Comparison of ENCODE assay signal across 22 mouse cellular contexts in the genomic region with DNA sequence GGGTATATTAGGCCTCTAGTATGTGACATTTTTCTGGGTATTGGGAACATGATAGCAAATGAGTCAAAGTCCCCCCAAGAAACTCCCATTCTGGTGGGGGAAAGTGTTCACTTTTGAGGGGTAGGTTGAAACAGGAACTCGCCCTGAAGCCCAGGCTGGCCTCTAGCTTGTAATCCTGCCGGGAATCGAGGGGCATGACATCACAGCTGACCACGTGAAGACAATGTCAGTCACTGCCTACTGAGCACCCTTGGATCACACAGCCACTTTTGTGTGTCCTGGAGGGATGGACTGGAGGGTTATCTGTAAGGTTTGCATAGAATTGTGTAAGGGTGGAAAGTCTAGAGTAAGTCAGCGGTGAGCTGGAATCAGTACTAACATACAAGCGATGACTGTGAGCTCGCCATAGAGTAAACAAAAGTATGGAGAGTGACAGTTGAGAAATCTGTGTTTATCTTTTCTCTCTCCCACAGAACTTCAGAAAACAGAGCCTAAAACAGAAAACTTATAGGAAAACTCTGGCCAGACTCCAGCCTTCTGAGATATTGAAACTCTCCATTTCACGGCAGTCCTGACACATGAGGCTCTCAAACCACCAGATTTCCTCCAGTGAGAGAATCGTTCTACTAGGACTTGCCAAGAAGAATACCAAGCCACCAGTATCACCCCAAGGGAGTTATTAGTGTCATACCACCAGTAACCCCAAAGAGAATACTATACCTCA.
DNase-seq lines count a peak whose midpoint lies in the region; ATAC-seq lines count a peak whose summit lies in the region.
"Had no signal": no experiment of that assay in that cellular context is flagged by ENCODE, and none has a peak within 500 bp of the region (broad histone marks: within the 10 kb centered on the region; RNA-seq: fewer than 3 reads in every experiment).

No protein-coding gene starts in this region.

- no peak for ATAC-seq in embryonic facial prominence, embryonic 14.5 days (ENCODE audit: low read depth)
- peak; percentile 69; the same call in 1 of the 2 replicates for ATAC-seq in lung, embryonic 15.5 days (ENCODE audit: borderline replicate concordance, extremely low read depth, low FRiP score, low TSS enrichment)
- ATAC-seq in intestine, embryonic 16.5 days, result peak; percentile 55
- ATAC-seq in stomach, embryonic 16.5 days (ENCODE audit: insufficient read depth, low FRiP score), result peak; percentile 69
- ATAC-seq: forebrain, embryonic 15.5 days had no signal

- DNase-seq in embryonic facial prominence, embryonic 14.5 days (ENCODE audit: low spot score), result peak; percentile 27
- DNase-seq in embryonic facial prominence, embryonic 10.5 days (ENCODE audit: low spot score), result no peak
- DNase-seq in lung, postnatal 25 days (ENCODE audit: low spot score), result no peak
- DNase-seq in adrenal gland, postnatal 14 days, result no peak
- DNase-seq: adrenal gland, postnatal 10 days; cerebellum, adult 8-10 months; cerebellum, postnatal 36 days; embryo, embryonic 11 days; kidney, adult 18-20 months; kidney, postnatal 4 days; right cerebral cortex, adult 18-20 months; right cerebral cortex, postnatal 4 days had no signal

- H3K9me3 ChIP-seq in embryonic facial prominence, embryonic 14.5 days (ENCODE audit: control insufficient read depth, low read length), result no peaks in the 10 kb centered on the region
- no peaks in the 10 kb centered on the region for H3K9me3 ChIP-seq in embryonic facial prominence, embryonic 10.5 days
- H3K9me3 ChIP-seq in lung, embryonic 15.5 days, result no peaks in the 10 kb centered on the region
- H3K9me3 ChIP-seq in intestine, embryonic 16.5 days (ENCODE audit: control insufficient read depth, low read length), result no peaks in the 10 kb centered on the region
- H3K9me3 ChIP-seq in stomach, embryonic 16.5 days (replicated peaks; ENCODE audit: control insufficient read depth, low read length), result no peaks in the 10 kb centered on the region
- H3K9me3 ChIP-seq: embryonic facial prominence, embryonic 15.5 days; forebrain, embryonic 15.5 days; hindbrain, embryonic 15.5 days; neural tube, embryonic 15.5 days had no signal

- no peaks in the 10 kb centered on the region for H3K4me1 ChIP-seq in embryonic facial prominence, embryonic 14.5 days (ENCODE audit: control insufficient read depth, insufficient read depth, low read length)
- H3K4me1 ChIP-seq in embryonic facial prominence, embryonic 10.5 days, result no peaks in the 10 kb centered on the region
- H3K4me1 ChIP-seq in lung, embryonic 15.5 days, result 0 out of 2 replicates have a peak, but pooled peaks cover 8% of the 10 kb centered on the region
- H3K4me1 ChIP-seq in intestine, embryonic 16.5 days (ENCODE audit: control insufficient read depth, insufficient read depth, low read length), result peaks cover 3% of the 10 kb centered on the region; the same call in 1 of the 2 replicates
- H3K4me1 ChIP-seq in stomach, embryonic 16.5 days (ENCODE audit: control insufficient read depth, insufficient read depth, low read length), result 0 out of 2 replicates have a peak, but pooled peaks cover 2% of the 10 kb centered on the region
- H3K4me1 ChIP-seq: embryonic facial prominence, embryonic 15.5 days; forebrain, embryonic 15.5 days; hindbrain, embryonic 15.5 days; neural tube, embryonic 15.5 days had no signal

- H3K27ac ChIP-seq in embryonic facial prominence, embryonic 14.5 days (replicated peaks; ENCODE audit: low read depth, low read length), result no peak overlapping the region
- H3K27ac ChIP-seq in embryonic facial prominence, embryonic 10.5 days (replicated peaks), result no peak overlapping the region
- 0 out of 2 replicates have a peak overlapping the region, but pooled peaks have one; percentile 8 for H3K27ac ChIP-seq in lung, embryonic 15.5 days
- peak overlapping the region; percentile 45; the same call in 1 of the 2 replicates for H3K27ac ChIP-seq in intestine, embryonic 16.5 days (ENCODE audit: low read length)
- peak overlapping the region; percentile 23; the same call in 1 of the 2 replicates for H3K27ac ChIP-seq in stomach, embryonic 16.5 days (ENCODE audit: low read length)
- H3K27ac ChIP-seq: embryonic facial prominence, embryonic 15.5 days; forebrain, embryonic 15.5 days; hindbrain, embryonic 15.5 days; macrophage; neural tube, embryonic 15.5 days had no signal

- H3K27me3 ChIP-seq in embryonic facial prominence, embryonic 14.5 days (replicated peaks; ENCODE audit: control insufficient read depth, insufficient read depth, low read length), result no peaks in the 10 kb centered on the region
- no peaks in the 10 kb centered on the region for H3K27me3 ChIP-seq in embryonic facial prominence, embryonic 10.5 days (replicated peaks; ENCODE audit: low read depth, poor library complexity, severe bottlenecking)
- H3K27me3 ChIP-seq in lung, embryonic 15.5 days, result no peaks in the 10 kb centered on the region
- no peaks in the 10 kb centered on the region for H3K27me3 ChIP-seq in intestine, embryonic 16.5 days (replicated peaks; ENCODE audit: control insufficient read depth, insufficient read depth, low read length)
- H3K27me3 ChIP-seq in stomach, embryonic 16.5 days (ENCODE audit: control insufficient read depth, insufficient read depth, low read length), result no peaks in the 10 kb centered on the region
- H3K27me3 ChIP-seq: embryonic facial prominence, embryonic 15.5 days; forebrain, embryonic 15.5 days; hindbrain, embryonic 15.5 days; neural tube, embryonic 15.5 days had no signal

- no peaks in the 10 kb centered on the region for H3K36me3 ChIP-seq in embryonic facial prominence, embryonic 14.5 days (ENCODE audit: control insufficient read depth, insufficient read depth, low read length)
- H3K36me3 ChIP-seq in embryonic facial prominence, embryonic 10.5 days (replicated peaks), result no peaks in the 10 kb centered on the region
- H3K36me3 ChIP-seq in lung, embryonic 15.5 days, result no peaks in the 10 kb centered on the region
- no peaks in the 10 kb centered on the region for H3K36me3 ChIP-seq in intestine, embryonic 16.5 days (ENCODE audit: control insufficient read depth, insufficient read depth, low read length)
- no peaks in the 10 kb centered on the region for H3K36me3 ChIP-seq in stomach, embryonic 16.5 days (ENCODE audit: control insufficient read depth, insufficient read depth, low read length)
- H3K36me3 ChIP-seq: embryonic facial prominence, embryonic 15.5 days; forebrain, embryonic 15.5 days; hindbrain, embryonic 15.5 days; neural tube, embryonic 15.5 days had no signal

- no peak overlapping the region for H3K4me2 ChIP-seq in embryonic facial prominence, embryonic 14.5 days (ENCODE audit: low read depth, low read length)
- H3K4me2 ChIP-seq in lung, embryonic 15.5 days, result no peak overlapping the region
- no peak overlapping the region for H3K4me2 ChIP-seq in intestine, embryonic 16.5 days (ENCODE audit: low read depth, low read length)
- no peak overlapping the region for H3K4me2 ChIP-seq in stomach, embryonic 16.5 days (ENCODE audit: low read depth, low read length)
- H3K4me2 ChIP-seq: embryonic facial prominence, embryonic 15.5 days; forebrain, embryonic 15.5 days; heart, embryonic 11.5 days; hindbrain, embryonic 15.5 days; midbrain, embryonic 11.5 days; neural tube, embryonic 15.5 days had no signal

- WGBS in embryonic facial prominence, embryonic 14.5 days, result 73% methylated on average over 9 of the region's 9 CpGs
- 83% methylated on average over 9 of the region's 9 CpGs for WGBS in embryonic facial prominence, embryonic 10.5 days
- 36% methylated on average over 9 of the region's 9 CpGs for WGBS in lung, embryonic 15.5 days
- 50% methylated on average over 9 of the region's 9 CpGs for WGBS in intestine, embryonic 16.5 days
- 37% methylated on average over 9 of the region's 9 CpGs for WGBS in stomach, embryonic 16.5 days

- H3K9ac ChIP-seq in embryonic facial prominence, embryonic 14.5 days (ENCODE audit: low read depth, low read length), result no peak overlapping the region
- no peak overlapping the region for H3K9ac ChIP-seq in lung, embryonic 15.5 days
- H3K9ac ChIP-seq in intestine, embryonic 16.5 days (ENCODE audit: low read depth, low read length), result no peak overlapping the region
- no peak overlapping the region for H3K9ac ChIP-seq in stomach, embryonic 16.5 days (ENCODE audit: low read length)
- H3K9ac ChIP-seq: embryonic facial prominence, embryonic 15.5 days; forebrain, embryonic 15.5 days; hindbrain, embryonic 15.5 days; neural tube, embryonic 15.5 days had no signal

- no peak overlapping the region for H3K4me3 ChIP-seq in embryonic facial prominence, embryonic 14.5 days (ENCODE audit: low read depth, low read length)
- H3K4me3 ChIP-seq in embryonic facial prominence, embryonic 10.5 days, result no peak overlapping the region
- H3K4me3 ChIP-seq in lung, embryonic 15.5 days, result no peak overlapping the region
- no peak overlapping the region for H3K4me3 ChIP-seq in intestine, embryonic 16.5 days (ENCODE audit: low read length)
- H3K4me3 ChIP-seq in stomach, embryonic 16.5 days (replicated peaks; ENCODE audit: low read length), result no peak overlapping the region
- H3K4me3 ChIP-seq: embryonic facial prominence, embryonic 15.5 days; forebrain, embryonic 15.5 days; hindbrain, embryonic 15.5 days; neural tube, embryonic 15.5 days had no signal

Comparison
In these comparisons a context has a peak if more than half of its experiments do, and no peak if none do; other contexts are left out.
1. H3K27ac ChIP-seq: peak in lung, embryonic 15.5 days (single experiment), intestine, embryonic 16.5 days (single experiment) and stomach, embryonic 16.5 days (single experiment); none in embryonic facial prominence, embryonic 14.5 days (single experiment) and embryonic facial prominence, embryonic 10.5 days (single experiment).